Mouse (Mus musculus) embryonic facial prominence, embryonic 11.5 days (tissue): ENCODE data around the gene Xpo4. TPM values are rescaled to one million over a fixed set of nuclear protein-coding genes. Genes with fewer than 3 reads are reported as not detected.

Source experiments
- ATAC-seq: fragments of 200-750 bp; cut with Nextera tagmentation; replicated peaks from 2 replicates; pipeline ENCODE4 v1.8.0; 2017; ENCODE audit warnings: low read depth; ENCODE audit not compliant: insufficient number of reproducible peaks, low FRiP score, low TSS enrichment
- DNase-seq: peaks from one replicate; pipeline ENCODE4 v3.0.0-alpha.2; 2015; ENCODE audit warnings: low spot score
- H3K27ac ChIP-seq: fragments of 300-500 bp; sonication (generic); replicated peaks from 2 replicates; pipeline ENCODE4 v1.5.1; 2014; ENCODE audit warnings: mild to moderate bottlenecking, low read depth, low read length, control low read depth
- H3K27me3 ChIP-seq: fragments of 300-500 bp; sonication (generic); 2 replicates; pipeline ENCODE4 v1.6.1; 2014; ENCODE audit warnings: mild to moderate bottlenecking, low read length, moderate library complexity, mixed read lengths; ENCODE audit not compliant: control insufficient read depth, insufficient read depth
- H3K36me3 ChIP-seq: fragments of 300-500 bp; sonication (generic); replicated peaks from 2 replicates; pipeline ENCODE4 v1.6.1; 2014; ENCODE audit warnings: low read depth, mild to moderate bottlenecking, low read length, moderate library complexity, mixed read lengths; ENCODE audit not compliant: control insufficient read depth, insufficient read depth
- H3K4me1 ChIP-seq: fragments of 300-500 bp; sonication (generic); 2 replicates; pipeline ENCODE4 v1.6.1; 2014; ENCODE audit warnings: low read length, mixed read lengths; ENCODE audit not compliant: control insufficient read depth, insufficient read depth
- H3K4me2 ChIP-seq: fragments of 300-500 bp; sonication (generic); 2 replicates; pipeline ENCODE4 v1.6.1; 2014; ENCODE audit warnings: low read depth, mild to moderate bottlenecking, control low read depth, low read length, moderate library complexity
- H3K4me3 ChIP-seq: fragments of 300-500 bp; sonication (generic); 2 replicates; pipeline ENCODE4 v1.5.1; 2014; ENCODE audit warnings: low read depth, low read length, control low read depth
- H3K9ac ChIP-seq: fragments of 300-500 bp; sonication (generic); replicated peaks from 2 replicates; pipeline ENCODE4 v1.6.1; 2014; ENCODE audit warnings: mild to moderate bottlenecking, control low read depth, low read length
- H3K9me3 ChIP-seq: fragments of 300-500 bp; sonication (generic); replicated peaks from 2 replicates; pipeline ENCODE4 v1.6.1; 2016; ENCODE audit warnings: mild to moderate bottlenecking, low read length, inconsistent platforms, mixed read lengths; ENCODE audit not compliant: control insufficient read depth
- WGBS: fragments of 180-500 bp; shearing (Covaris S2); extraction: QIAGEN DNeasy Blood & Tissue Kit; methylation state at CpG from one replicate; pipeline ENCODE4 v1.1.7; 2014; 5-methylcytosine and 5-hydroxymethylcytosine counted together
- polyA plus RNA-seq: library from polyadenylated mRNA; unstranded; fragments of >200 nt; fragmentation: Nextera tagmentation; extraction: Ambion mirVana; gene quantifications from 2 replicates; pipeline ENCODE4 v1.2.1, GENCODE M21; 2014

The Xpo4 gene
- polyA plus RNA-seq, 1 experiment from 2014 or later, result 37.0 TPM

GRCm38 (mm10) chr14:57705075-57705474 is 39.8 kb upstream of the Xpo4 start:
- H3K4me1 ChIP-seq, result no peaks in the 10 kb centered on the region
- 81% methylated on average over 4 of the region's 4 CpGs for WGBS
- DNase-seq, result no peak
- H3K27ac ChIP-seq, result no peak overlapping the region
- ATAC-seq, result no peak
- H3K4me3 ChIP-seq, result no peak overlapping the region
- H3K4me2 ChIP-seq, result no peak overlapping the region
- no peaks in the 10 kb centered on the region for H3K27me3 ChIP-seq
- H3K36me3 ChIP-seq, result no peaks in the 10 kb centered on the region
- no peak overlapping the region for H3K9ac ChIP-seq
- no peaks in the 10 kb centered on the region for H3K9me3 ChIP-seq

GRCm38 (mm10) chr14:57701915-57702477 is 36.8 kb upstream of the Xpo4 start:
- peak; percentile 77; the same call in 1 of the 2 replicates for ATAC-seq

DNA sequence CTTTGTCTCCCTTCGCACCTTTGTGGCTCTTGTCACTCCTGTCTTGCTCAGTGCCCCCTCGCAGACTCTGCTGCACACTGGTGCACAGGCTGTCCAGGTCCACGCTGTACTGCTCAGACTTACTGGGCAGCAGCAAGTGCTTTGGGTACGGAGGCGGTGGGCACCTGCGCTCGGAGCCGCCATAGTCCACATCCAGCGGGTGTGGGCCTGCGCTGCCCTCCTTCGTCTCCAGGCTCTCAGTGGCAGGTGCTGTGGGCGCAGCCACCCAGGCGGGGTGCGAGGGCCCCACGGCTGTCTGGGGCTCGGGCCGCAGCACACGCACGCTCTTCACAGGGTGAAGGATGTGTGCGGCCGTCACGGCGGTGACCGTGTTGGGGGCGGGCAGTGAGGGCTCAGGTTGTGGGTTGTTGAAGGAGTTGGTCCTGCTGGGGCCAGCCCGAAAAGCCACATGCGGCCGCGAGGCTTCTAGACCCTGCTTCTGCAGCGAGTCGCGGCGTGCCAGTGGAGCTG is 34.3 kb upstream of the Xpo4 start:
- H3K36me3 ChIP-seq, result no peaks in the 10 kb centered on the region; the same call in none of the 2 replicates

More at GRCm38 (mm10) chr14:57701915-57702477, 36.8 kb upstream of the Xpo4 start:
- Histone ChIP-seq H3K36me3 (no peaks in the 10 kb centered on the region; the same call in none of the 2 replicates), H3K4me2 (no peak overlapping the region), H3K4me1 (no peaks in the 10 kb centered on the region), H3K4me3 (no peak overlapping the region), H3K9ac (no peak overlapping the region; the same call in 1 of the 2 replicates), H3K9me3 (no peaks in the 10 kb centered on the region), H3K27me3 (no peaks in the 10 kb centered on the region), H3K27ac (no peak overlapping the region; the same call in 1 of the 2 replicates)
- peak; percentile 69 for DNase-seq
- 40% methylated on average over 12 of the region's 12 CpGs for WGBS

GRCm38 (mm10) chr14:57699016-57699415 is 33.8 kb upstream of the Xpo4 start:
- Histone ChIP-seq H3K4me2 (no peak overlapping the region), H3K9ac (no peak overlapping the region), H3K27me3 (no peaks in the 10 kb centered on the region), H3K36me3 (no peaks in the 10 kb centered on the region; the same call in none of the 2 replicates), H3K4me1 (no peaks in the 10 kb centered on the region), H3K27ac (no peak overlapping the region), H3K4me3 (no peak overlapping the region), H3K9me3 (no peaks in the 10 kb centered on the region)
- ATAC-seq (no peak), DNase-seq (no peak)
- WGBS, result 90% methylated on average over 10 of the region's 10 CpGs

More for the DNA sequence above, 34.3 kb upstream of the Xpo4 start:
- no peaks in the 10 kb centered on the region for H3K4me1 ChIP-seq
- no peaks in the 10 kb centered on the region for H3K9me3 ChIP-seq
- no peak for DNase-seq
- H3K4me2 ChIP-seq, result no peak overlapping the region
- 96% methylated on average over 32 of the region's 33 CpGs for WGBS
- H3K27me3 ChIP-seq, result no peaks in the 10 kb centered on the region
- no peak overlapping the region for H3K4me3 ChIP-seq
- no peak overlapping the region for H3K27ac ChIP-seq
- no peak overlapping the region for H3K9ac ChIP-seq
- ATAC-seq, result no peak

DNA sequence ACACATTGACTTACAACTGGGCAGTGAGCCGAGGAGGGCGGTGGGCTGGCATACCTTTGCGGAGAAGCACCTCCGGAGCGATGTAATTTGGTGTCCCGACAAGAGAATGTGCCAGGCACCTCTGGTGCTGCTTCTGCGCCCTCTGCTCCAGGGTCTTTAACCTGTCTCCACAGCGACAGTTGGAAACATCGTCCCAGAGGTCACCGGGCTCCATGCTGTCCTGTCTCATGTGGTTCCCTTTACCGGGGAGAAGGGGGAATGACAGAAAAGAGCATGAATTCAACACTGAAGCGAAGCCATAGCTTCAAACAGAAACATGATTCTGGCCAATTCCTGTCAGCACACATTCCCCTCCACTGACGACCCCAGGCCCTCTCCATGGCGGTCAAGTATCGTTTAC is 30.8 kb upstream of the Xpo4 start:
- Histone ChIP-seq H3K4me1 (no peaks in the 10 kb centered on the region), H3K27me3 (no peaks in the 10 kb centered on the region), H3K27ac (no peak overlapping the region), H3K4me2 (no peak overlapping the region), H3K4me3 (no peak overlapping the region), H3K9ac (no peak overlapping the region), H3K9me3 (no peaks in the 10 kb centered on the region), H3K36me3 (no peaks in the 10 kb centered on the region; the same call in none of the 2 replicates)
- 88% methylated on average over 15 of the region's 15 CpGs for WGBS
- no peak for ATAC-seq
- no peak for DNase-seq

GRCm38 (mm10) chr14:57695550-57695949 is 30.3 kb upstream of the Xpo4 start:
- Histone ChIP-seq H3K36me3 (no peaks in the 10 kb centered on the region; the same call in none of the 2 replicates), H3K9ac (no peak overlapping the region), H3K27ac (no peak overlapping the region), H3K9me3 (no peaks in the 10 kb centered on the region), H3K27me3 (no peaks in the 10 kb centered on the region), H3K4me3 (no peak overlapping the region), H3K4me1 (no peaks in the 10 kb centered on the region), H3K4me2 (no peak overlapping the region)
- 92% methylated on average over 8 of the region's 8 CpGs for WGBS
- DNase-seq, result no peak
- ATAC-seq, result no peak

DNA sequence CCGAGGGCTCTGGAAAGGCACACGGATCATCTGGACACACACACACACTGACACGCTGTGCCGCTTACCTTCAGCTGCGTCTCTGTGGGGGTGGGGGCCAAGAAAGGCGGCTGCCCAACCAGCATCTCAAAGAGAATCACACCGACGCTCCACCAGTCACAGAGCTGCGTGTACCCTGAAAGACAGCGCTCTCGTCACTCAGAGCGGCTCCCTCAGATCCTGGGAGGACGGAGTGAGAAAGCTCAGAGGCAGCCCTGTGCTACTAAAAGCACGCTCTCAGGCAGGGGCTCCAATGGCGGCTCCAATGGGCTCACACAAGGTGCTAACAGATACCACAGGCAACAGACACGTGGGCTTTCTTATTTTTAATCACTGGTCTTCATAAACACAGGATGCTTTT is 29.0 kb upstream of the Xpo4 start:
- Histone ChIP-seq H3K36me3 (no peaks in the 10 kb centered on the region; the same call in none of the 2 replicates), H3K4me1 (no peaks in the 10 kb centered on the region), H3K9me3 (no peaks in the 10 kb centered on the region), H3K27me3 (no peaks in the 10 kb centered on the region), H3K4me3 (no peak overlapping the region), H3K4me2 (no peak overlapping the region), H3K27ac (no peak overlapping the region), H3K9ac (no peak overlapping the region)
- DNase-seq, result no peak
- no peak for ATAC-seq
- WGBS, result 85% methylated on average over 16 of the region's 16 CpGs

DNA sequence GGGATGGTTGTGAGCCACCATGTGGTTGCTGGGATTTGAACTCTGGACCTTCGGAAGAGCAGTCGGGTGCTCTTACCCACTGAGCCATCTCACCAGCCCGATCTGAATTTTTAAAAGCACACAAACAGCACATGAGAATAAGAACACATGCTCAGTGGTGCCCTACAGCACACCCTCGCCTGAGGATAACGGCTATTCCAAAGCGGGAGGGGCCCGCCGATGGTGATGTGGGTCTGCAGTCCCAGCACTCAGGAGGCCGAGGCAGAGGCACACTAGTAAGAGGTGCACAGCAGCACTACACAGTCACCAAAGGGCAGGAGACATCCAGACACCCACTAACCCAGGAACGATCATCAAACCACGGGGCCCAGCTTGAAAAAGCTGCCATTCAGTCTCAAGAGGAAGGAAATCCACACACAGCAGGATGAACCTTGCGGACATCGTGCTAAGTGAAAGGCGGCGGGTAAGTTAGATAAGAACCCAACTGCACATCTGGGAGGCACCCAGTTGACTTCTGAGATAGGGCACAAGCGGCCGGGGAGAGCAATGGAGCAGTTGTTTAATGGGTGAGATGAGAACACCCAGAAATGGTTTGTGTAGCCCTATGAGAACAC is 27.4 kb upstream of the Xpo4 start:
- no peaks in the 10 kb centered on the region for H3K27me3 ChIP-seq
- no peak overlapping the region for H3K4me2 ChIP-seq
- no peak overlapping the region for H3K27ac ChIP-seq
- WGBS, result 93% methylated on average over 17 of the region's 17 CpGs
- H3K36me3 ChIP-seq, result no peaks in the 10 kb centered on the region; the same call in none of the 2 replicates
- no peaks in the 10 kb centered on the region for H3K9me3 ChIP-seq
- H3K9ac ChIP-seq, result no peak overlapping the region
- no peaks in the 10 kb centered on the region for H3K4me1 ChIP-seq
- ATAC-seq (no peak), DNase-seq (no peak)
- no peak overlapping the region for H3K4me3 ChIP-seq
